Mouse (Mus musculus): ENCODE data around the gene Agbl2.
A peak's percentile ranks its signal among the peaks of the same experiment; 100 is the strongest.

The Agbl2 gene

GRCm38 (mm10) chr2:90782458-90782857 lies at the start of gene Agbl2:
TSS of gene Agbl2 (plus strand) at chr2:90782727.
- no peak for ATAC-seq (ENCODE audit: insufficient number of reproducible peaks, low FRiP score, low TSS enrichment)

GRCm38 (mm10) chr2:90735326-90735725 lies 47.2 kb upstream of the Agbl2 start:
- no peak for ATAC-seq (ENCODE audit: insufficient number of reproducible peaks, low FRiP score, low TSS enrichment)

- no peak for ATAC-seq (ENCODE audit: insufficient number of reproducible peaks, low FRiP score, low TSS enrichment)
Measured at GRCm38 (mm10) chr2:90738801-90739200, 43.7 kb upstream of the Agbl2 start.

GRCm38 (mm10) chr2:90739327-90739726 lies 43.2 kb upstream of the Agbl2 start:
- ATAC-seq (ENCODE audit: insufficient number of reproducible peaks, low FRiP score, low TSS enrichment), result no peak

- ATAC-seq (ENCODE audit: insufficient number of reproducible peaks, low FRiP score, low TSS enrichment), result no peak
Measured at GRCm38 (mm10) chr2:90739921-90740320, 42.6 kb upstream of the Agbl2 start.

- ATAC-seq (ENCODE audit: insufficient number of reproducible peaks, low FRiP score, low TSS enrichment), result no peak
Measured at GRCm38 (mm10) chr2:90744285-90745052, 38.1 kb upstream of the Agbl2 start.

GRCm38 (mm10) chr2:90745053-90745678 lies 37.4 kb upstream of the Agbl2 start, which contains the start of gene Fnbp4:
TSS of gene Fnbp4 (plus strand) at chr2:90745370.
- ATAC-seq (ENCODE audit: insufficient number of reproducible peaks, low FRiP score, low TSS enrichment), result peak; percentile 98

GRCm38 (mm10) chr2:90745740-90746537 lies 36.6 kb upstream of the Agbl2 start:
- ATAC-seq (ENCODE audit: insufficient number of reproducible peaks, low FRiP score, low TSS enrichment), result peak; percentile 16; the same call in 1 of the 2 replicates

GRCm38 (mm10) chr2:90746538-90746865 lies 36.0 kb upstream of the Agbl2 start:
- no peak for ATAC-seq (ENCODE audit: insufficient number of reproducible peaks, low FRiP score, low TSS enrichment)

GRCm38 (mm10) chr2:90747131-90747530 lies 35.4 kb upstream of the Agbl2 start:
- ATAC-seq (ENCODE audit: insufficient number of reproducible peaks, low FRiP score, low TSS enrichment), result no peak

- ATAC-seq (ENCODE audit: insufficient number of reproducible peaks, low FRiP score, low TSS enrichment), result no peak
Measured at GRCm38 (mm10) chr2:90749676-90750459, 32.7 kb upstream of the Agbl2 start.

GRCm38 (mm10) chr2:90753565-90753964 lies 29.0 kb upstream of the Agbl2 start:
- ATAC-seq (ENCODE audit: insufficient number of reproducible peaks, low FRiP score, low TSS enrichment), result no peak

- no peak for ATAC-seq (ENCODE audit: insufficient number of reproducible peaks, low FRiP score, low TSS enrichment)
Measured at GRCm38 (mm10) chr2:90754188-90754587, 28.3 kb upstream of the Agbl2 start.

- no peak for ATAC-seq (ENCODE audit: insufficient number of reproducible peaks, low FRiP score, low TSS enrichment)
Measured at GRCm38 (mm10) chr2:90765123-90765522, 17.4 kb upstream of the Agbl2 start.

- no peak for ATAC-seq (ENCODE audit: insufficient number of reproducible peaks, low FRiP score, low TSS enrichment)
Measured at GRCm38 (mm10) chr2:90781323-90781722, 1.2 kb upstream of the Agbl2 start.

- no peak for ATAC-seq (ENCODE audit: insufficient number of reproducible peaks, low FRiP score, low TSS enrichment)
Measured at GRCm38 (mm10) chr2:90781938-90782337, 589 bp upstream of the Agbl2 start.

GRCm38 (mm10) chr2:90782901-90783486 lies 467 bp downstream of the Agbl2 start:
- peak; percentile 61 for ATAC-seq (ENCODE audit: insufficient number of reproducible peaks, low FRiP score, low TSS enrichment)

- no peak for ATAC-seq (ENCODE audit: insufficient number of reproducible peaks, low FRiP score, low TSS enrichment)
Measured at GRCm38 (mm10) chr2:90788126-90788525, 5.6 kb downstream of the Agbl2 start.

GRCm38 (mm10) chr2:90808241-90809126 lies 26.0 kb downstream of the Agbl2 start:
- ATAC-seq (ENCODE audit: insufficient number of reproducible peaks, low FRiP score, low TSS enrichment), result peak; percentile 70; the same call in 1 of the 2 replicates
